Mouse (Mus musculus) forelimb bud, embryonic 11.5 days (tissue): ENCODE measurements at regions not wholly inside any gene's neighbourhood (a gene's known extent, or its start where the extent isn't known, plus 50 kb on each side); places are given as distances from the start of the nearest gene placed in this dataset.

Experiments used
- DNase-seq: peaks from one replicate; pipeline ENCODE4 v3.0.0-alpha.2; 2012; ENCODE audit warnings: low read depth, low spot score

GRCm38 (mm10) chr16:93392024-93392675 is 211.7 kb downstream of the Setd4 start:
- DNase-seq = peak; percentile 20

- DNase-seq = no peak
Observed at GRCm38 (mm10) chr16:93387578-93388116, 216.2 kb downstream of the Setd4 start.

- no peak for DNase-seq
Observed at GRCm38 (mm10) chr16:93384039-93384537, 219.8 kb downstream of the Setd4 start.

- DNase-seq = no peak
Observed at GRCm38 (mm10) chr16:93382945-93383344, 220.9 kb downstream of the Setd4 start.

GRCm38 (mm10) chr16:93380717-93381671 is 222.9 kb downstream of the Setd4 start:
- DNase-seq = no peak

GRCm38 (mm10) chr16:93380117-93380516 is 223.7 kb downstream of the Setd4 start:
- DNase-seq = no peak

- no peak for DNase-seq
Observed at GRCm38 (mm10) chr16:93379611-93380010, 224.3 kb downstream of the Setd4 start.

- no peak for DNase-seq
Observed at GRCm38 (mm10) chr16:93374669-93375068, 229.2 kb downstream of the Setd4 start.

- no peak for DNase-seq
Observed at GRCm38 (mm10) chr16:93369766-93370146, 234.1 kb downstream of the Setd4 start.

GRCm38 (mm10) chr16:93368824-93369765 is 234.8 kb downstream of the Setd4 start:
- no peak for DNase-seq

GRCm38 (mm10) chr16:93367995-93368394 is 235.9 kb downstream of the Setd4 start:
- DNase-seq = no peak

GRCm38 (mm10) chr16:93367246-93367805 is 236.5 kb downstream of the Setd4 start:
- DNase-seq = no peak

- no peak for DNase-seq
Observed at GRCm38 (mm10) chr16:93366383-93366941, 237.4 kb downstream of the Setd4 start.

- no peak for DNase-seq
Observed at GRCm38 (mm10) chr16:93365236-93365951, 238.5 kb downstream of the Setd4 start.

- no peak for DNase-seq
Observed at GRCm38 (mm10) chr16:93359772-93360171, 244.1 kb downstream of the Setd4 start.

GRCm38 (mm10) chr16:93358613-93359012 is 245.2 kb downstream of the Setd4 start:
- DNase-seq = no peak

GRCm38 (mm10) chr16:93358166-93358565 is 245.7 kb downstream of the Setd4 start:
- DNase-seq = no peak

- no peak for DNase-seq
Observed at GRCm38 (mm10) chr16:93355204-93355899, 248.5 kb downstream of the Setd4 start.

GRCm38 (mm10) chr16:93353971-93354370 is 249.9 kb downstream of the Setd4 start:
- no peak for DNase-seq
